Mouse (Mus musculus): ENCODE data around the gene Zfp319.

Gene Zfp319

GRCm38 (mm10) chr8:95310342-95310970 is 21.3 kb downstream of the Zfp319 start, which contains the start of gene Tepp:
Tepp (plus strand) TSS chr8:95310566.
- in situ Hi-C loops (cut with MseI, MboI): no loop called here

- in situ Hi-C loops (cut with MseI, MboI): loop anchor here in 1 of 2 experiments (5.0 kb wide), 1 partner anchor 49 kb away; no protein-coding TSS in a partner anchor
Measured at GRCm38 (mm10) chr8:95306431-95306830, 25.3 kb downstream of the Zfp319 start, which contains the start of gene Cngb1. Cngb1 (minus strand) TSS chr8:95306585.

GRCm38 (mm10) chr8:95305526-95305925 is 26.2 kb downstream of the Zfp319 start:
- in situ Hi-C loops (cut with MseI, MboI): loop anchor here in 1 of 2 experiments (5.0 kb wide), 1 partner anchor 48 kb away; no protein-coding TSS in a partner anchor

- in situ Hi-C loops (cut with MseI, MboI): no loop called here
Measured at GRCm38 (mm10) chr8:95302410-95302809, 29.3 kb downstream of the Zfp319 start.

GRCm38 (mm10) chr8:95293891-95294290 is 37.9 kb downstream of the Zfp319 start:
- in situ Hi-C loops (cut with MseI, MboI): no loop called here

- in situ Hi-C loops (cut with MseI, MboI): no loop called here
Measured at GRCm38 (mm10) chr8:95293172-95293571, 38.6 kb downstream of the Zfp319 start.

GRCm38 (mm10) chr8:95289066-95289650 is 42.6 kb downstream of the Zfp319 start:
- in situ Hi-C loops (cut with MseI, MboI): no loop called here

- in situ Hi-C loops (cut with MseI, MboI): no loop called here
Measured at GRCm38 (mm10) chr8:95281493-95281892, 50.3 kb downstream of the Zfp319 start.

Data from mouse trophoblast stem cell (cell line).